Mouse (Mus musculus) cerebellum, adult 9-11 months (tissue): ENCODE measurements around the gene Zfp84.
"Not testable (repeated sequence)": the region's sequence is repeated elsewhere in the genome, so short reads cannot be mapped to it uniquely, and the experiment has no call there.

ENCODE experiments used
- DNase-seq: peaks from one replicate; pipeline ENCODE4 v3.0.0; 2022

Zfp84 gene

DNA sequence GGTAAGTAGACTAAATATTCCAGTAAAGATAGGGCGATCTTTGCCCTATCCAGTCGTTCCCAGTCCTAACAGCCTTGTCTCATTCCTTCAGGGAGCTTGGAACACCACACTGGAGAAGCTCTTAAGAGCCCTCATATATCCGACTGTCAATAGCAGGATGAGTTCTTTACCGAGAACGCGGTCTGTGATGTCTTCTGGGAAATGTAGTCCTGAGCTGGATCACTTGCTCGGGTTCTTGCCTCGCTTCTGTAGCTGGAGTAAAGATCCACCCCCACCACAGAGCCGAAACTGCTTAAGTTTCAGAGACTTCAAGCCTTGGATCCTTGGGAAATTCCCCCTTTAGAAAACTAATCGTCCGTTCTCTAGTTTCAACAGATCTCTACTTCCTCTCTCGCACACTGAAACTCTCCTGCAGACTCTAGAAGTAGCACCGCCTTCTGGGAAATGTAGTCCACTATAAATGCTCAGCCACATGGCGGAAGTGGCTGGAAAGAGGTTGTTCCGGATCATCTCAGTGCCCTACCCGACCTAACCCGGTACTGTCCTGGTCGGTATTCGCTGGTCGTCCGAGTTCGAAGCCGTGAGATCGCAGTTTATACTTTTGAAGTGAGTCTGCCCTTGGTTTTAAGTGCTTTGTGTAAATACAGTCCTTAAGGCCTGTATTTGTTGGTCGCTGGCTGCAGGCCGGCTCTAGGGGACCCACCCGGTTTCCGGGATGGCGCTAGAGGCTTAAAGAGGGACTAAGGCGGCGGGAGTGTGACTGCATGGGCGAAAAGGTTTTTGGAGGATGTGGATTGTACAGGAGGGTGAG, at the start of gene Zfp84:
TSS of gene Zfp84 (plus strand) at position 463 of the 811 bp plus-strand sequence.
- DNase-seq: peak; percentile 92

- not testable (repeated sequence) for DNase-seq
Measured at GRCm38 (mm10) chr7:29725461-29726142, 42.8 kb upstream of the Zfp84 start.

- not testable (repeated sequence) for DNase-seq
Measured at GRCm38 (mm10) chr7:29726860-29727259, 41.5 kb upstream of the Zfp84 start, which contains the start of gene Catsperg2. Catsperg2 (minus strand) TSS chr7:29727032.

DNA sequence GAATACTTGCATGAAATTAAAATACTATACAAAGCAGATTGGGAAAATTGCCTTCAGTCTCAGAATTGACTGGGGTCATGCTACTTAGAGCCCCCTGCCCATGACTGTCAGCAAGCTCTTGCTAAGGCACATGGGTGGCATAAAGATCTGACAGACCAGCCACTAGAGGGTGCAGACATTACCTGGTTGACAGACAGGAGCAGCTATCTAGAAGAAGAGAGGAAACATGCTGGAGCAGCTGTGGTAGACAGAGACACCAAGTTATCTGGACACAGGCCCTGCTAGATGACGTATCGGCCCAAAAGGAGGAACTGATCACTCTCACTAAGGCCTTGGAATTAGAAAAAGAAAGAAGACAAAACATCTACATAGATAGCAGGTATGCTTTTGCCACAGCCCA, 40.3 kb upstream of the Zfp84 start:
- DNase-seq: no peak

DNA sequence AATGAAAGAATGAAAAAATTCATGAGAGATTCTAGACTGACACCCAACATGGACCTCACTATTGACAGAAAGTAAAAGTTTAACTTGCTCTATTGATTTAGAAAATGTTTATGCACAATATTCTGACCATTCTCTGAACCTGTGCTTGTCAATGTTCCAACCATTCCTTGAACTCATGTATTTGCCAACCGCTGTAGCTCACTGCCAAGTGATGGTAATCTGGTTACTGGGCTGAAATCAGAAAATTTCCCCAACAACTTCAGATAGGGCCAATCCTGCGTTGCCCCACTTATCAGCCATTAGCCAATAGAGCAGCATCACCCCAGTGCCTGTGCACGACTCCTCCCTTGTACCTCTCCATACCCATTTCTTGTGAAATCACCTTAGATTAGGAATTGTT, 26.1 kb upstream of the Zfp84 start:
- no peak for DNase-seq

GRCm38 (mm10) chr7:29760476-29760875, 7.9 kb upstream of the Zfp84 start:
- DNase-seq: no peak

GRCm38 (mm10) chr7:29764702-29765101, 3.6 kb upstream of the Zfp84 start:
- no peak for DNase-seq

DNA sequence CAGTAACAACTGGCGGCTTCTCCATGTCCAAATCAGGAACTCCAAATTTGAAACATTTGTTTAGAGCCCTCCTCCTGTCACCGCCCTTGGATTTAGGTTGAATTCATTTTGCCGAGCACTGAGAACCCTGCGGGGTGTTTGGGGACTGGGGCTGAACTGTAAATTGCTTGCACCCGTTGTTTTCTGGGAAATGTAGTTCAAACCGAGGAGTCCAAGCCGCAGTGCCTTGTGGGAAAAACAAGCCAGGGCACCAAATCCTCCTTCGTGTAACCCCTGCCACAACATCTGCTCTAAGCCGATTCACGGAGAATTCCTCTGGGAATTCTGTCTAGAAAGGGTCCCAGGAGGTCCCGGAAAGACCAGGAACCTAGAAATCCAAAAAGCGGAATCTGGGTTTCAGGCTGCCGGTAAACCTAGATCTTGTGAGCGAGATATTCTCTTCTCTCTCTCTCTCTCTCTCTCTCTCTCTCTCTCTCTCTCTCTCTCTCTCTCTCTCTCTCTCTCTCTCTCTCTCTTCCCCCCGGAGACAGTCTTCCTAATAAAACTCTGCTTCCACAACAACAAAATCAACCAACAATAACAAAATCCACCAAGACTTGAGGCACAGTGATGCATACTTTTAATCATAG, 1.2 kb upstream of the Zfp84 start:
- DNase-seq: peak; percentile 89

DNA sequence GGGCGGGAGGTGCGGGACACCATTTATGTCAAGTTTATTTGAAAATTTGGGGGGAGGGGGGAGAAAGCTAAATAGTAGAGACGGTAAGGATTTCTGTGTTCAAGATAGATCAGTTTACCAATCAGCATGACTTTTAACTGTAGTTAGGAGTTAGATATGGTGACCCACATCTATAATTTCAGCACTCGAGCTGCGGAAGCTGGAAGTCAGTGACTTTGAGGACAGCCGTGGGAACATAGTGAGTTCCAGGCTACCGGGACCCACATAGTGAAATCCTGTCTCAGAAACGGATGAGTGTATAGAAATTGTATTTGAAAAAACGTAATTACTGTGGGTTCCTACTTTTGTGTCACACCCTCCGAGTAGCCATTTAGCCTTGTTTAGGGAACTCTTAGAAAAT, 628 bp downstream of the Zfp84 start:
- no peak for DNase-seq

GRCm38 (mm10) chr7:29773503-29773902, 5.2 kb downstream of the Zfp84 start:
- no peak for DNase-seq

- no peak for DNase-seq
Measured at GRCm38 (mm10) chr7:29774371-29774770, 6.0 kb downstream of the Zfp84 start.

DNA sequence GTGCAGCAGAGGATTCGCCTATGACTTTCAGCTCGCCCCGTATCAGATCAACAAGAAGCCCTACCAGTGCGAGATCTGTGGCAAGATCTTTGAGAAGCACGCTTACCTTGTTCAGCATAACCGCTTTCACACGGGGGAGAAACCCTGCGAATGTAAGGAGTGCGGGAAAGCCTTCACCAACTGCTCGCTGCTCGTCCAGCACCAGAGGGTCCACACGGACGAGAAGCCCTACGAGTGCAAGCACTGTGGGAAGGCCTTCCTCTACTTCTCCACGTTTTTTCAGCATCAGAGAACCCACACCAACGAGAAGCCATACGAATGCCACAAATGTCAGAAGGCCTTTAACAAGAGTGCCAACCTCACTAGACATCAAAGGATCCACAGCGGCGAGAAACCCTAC, 8.2 kb downstream of the Zfp84 start:
- DNase-seq: no peak

DNA sequence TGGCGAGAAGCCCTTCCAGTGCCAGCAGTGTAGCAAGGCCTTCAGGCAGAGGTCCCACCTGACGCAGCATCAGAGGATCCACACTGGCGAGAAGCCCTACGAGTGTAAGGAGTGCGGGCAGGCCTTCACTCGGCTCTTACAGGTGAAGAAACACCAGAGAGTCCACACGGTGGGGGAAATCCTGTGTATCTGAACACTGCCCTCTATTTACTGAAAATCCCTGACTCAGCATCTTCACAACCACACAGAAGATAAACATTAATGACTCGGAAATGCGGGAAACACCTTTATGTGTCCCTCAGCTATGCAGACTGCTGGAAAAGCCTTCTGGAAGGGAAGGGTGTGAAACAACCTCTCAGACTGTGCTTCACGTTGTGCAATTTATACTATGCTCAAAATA, 9.0 kb downstream of the Zfp84 start:
- DNase-seq: no peak

GRCm38 (mm10) chr7:29783871-29784551, 15.7 kb downstream of the Zfp84 start, which contains the start of gene Zfp30:
Zfp30 (plus strand) TSS chr7:29783998.
- DNase-seq: peak; percentile 92

GRCm38 (mm10) chr7:29785023-29785422, 16.7 kb downstream of the Zfp84 start:
- no peak for DNase-seq

DNA sequence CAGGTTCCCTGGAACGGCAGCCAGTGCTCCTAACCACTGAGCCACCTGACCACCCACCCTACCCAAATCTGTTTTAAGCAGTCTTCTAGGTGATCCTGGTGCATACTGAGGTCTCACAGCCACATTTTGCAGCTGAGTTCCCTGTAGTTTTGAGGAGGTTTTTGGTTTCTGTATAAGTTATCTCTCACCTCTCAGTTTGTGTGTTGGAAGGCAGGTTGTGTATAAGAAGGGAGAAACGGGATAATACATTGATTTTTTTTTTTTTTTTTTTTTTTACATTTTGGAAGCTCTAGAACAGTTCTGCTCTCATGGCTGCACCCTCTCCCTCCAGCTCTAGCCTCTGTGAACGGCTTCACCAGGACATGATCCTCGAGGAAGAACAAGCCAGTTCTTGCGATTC, 17.5 kb downstream of the Zfp84 start:
- DNase-seq: no peak

GRCm38 (mm10) chr7:29792906-29793305, 24.6 kb downstream of the Zfp84 start:
- no peak for DNase-seq

GRCm38 (mm10) chr7:29807046-29807445, 38.7 kb downstream of the Zfp84 start:
- no peak for DNase-seq

- DNase-seq: no peak
Measured at GRCm38 (mm10) chr7:29812244-29812643, 43.9 kb downstream of the Zfp84 start.

DNA sequence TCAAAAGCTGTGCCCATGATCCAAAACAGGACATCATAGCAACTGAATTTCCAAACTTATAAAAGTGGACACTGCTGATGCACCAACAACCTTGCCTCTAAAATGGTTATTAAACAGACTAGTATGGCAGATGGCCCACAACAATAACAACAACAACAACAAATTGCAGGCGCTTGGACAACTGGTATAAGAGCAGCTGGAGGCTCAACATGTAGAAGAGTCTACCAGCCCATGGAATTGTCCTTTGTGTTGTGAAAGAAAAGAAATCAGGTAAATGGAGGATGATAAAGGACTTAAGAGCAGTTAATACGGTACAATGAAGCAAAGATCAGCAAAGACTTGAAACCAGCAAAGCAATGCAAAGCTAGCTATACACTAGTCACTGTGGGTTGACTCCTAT, 46.0 kb downstream of the Zfp84 start:
- no peak for DNase-seq

DNA sequence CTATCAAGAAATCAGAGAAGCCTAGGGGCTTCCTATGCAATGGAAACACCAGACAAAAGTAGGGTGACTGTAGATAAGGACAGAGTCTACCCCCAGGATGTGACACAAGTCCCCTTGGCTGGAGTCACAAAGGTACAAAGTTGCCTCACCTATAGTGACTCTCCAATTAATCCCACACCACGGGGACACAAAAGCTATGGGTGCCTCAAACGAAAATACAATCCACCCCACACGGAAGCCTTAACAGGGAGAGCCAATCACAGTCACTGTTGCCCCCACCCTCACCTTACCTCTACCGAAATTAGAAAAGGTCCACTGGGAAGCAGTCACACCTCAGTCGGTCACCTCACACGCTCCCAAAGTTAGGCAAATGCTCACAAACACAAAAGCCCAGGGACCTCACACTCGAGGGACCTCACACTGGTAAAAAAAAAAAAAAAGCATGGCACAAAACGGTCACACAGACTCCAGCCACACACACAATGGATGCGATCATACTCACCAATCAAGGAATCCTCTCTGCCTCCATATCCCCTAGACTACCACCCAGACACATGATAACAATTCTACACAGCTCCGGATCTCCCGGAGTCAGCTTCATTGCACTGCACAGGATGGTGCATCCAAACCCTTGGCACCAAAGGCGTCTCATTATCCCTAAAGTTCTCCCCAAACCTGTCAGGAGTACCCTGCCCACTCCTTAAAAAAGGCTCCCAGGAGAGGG, 46.9 kb downstream of the Zfp84 start:
- DNase-seq: peak; percentile 37

DNA sequence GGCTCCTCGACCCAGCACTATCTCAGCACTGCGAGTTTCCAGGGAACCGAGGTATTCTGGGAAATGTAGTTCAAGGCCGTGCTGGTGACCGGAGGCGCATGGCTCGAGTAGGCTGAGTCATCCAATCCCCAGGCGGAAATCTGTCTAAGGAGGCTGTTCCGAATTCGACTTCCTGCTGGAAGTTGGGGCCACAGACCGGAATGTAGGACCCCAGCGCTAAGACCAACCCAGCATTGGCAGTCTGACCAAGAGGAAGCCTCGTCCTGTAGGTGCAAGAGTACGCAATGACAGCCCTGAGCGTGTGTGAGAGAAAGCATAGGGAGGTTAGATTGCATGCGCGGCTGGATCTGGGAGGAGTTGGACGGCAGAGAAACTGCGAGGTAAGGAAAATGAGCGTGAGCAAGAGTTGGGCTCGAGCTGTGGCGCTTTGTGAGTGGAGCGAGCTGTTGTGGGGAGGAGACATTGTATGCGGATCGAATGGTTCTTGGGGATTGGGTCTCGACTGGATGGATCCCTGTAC, 47.6 kb downstream of the Zfp84 start, which contains the start of gene Zfp790:
TSS of gene Zfp790 (plus strand) at position 205 of the 520 bp plus-strand sequence.
- peak; percentile 90 for DNase-seq
